Mouse (Mus musculus): Measurements from ENCODE around the gene Ell3.

The Ell3 gene

DNA sequence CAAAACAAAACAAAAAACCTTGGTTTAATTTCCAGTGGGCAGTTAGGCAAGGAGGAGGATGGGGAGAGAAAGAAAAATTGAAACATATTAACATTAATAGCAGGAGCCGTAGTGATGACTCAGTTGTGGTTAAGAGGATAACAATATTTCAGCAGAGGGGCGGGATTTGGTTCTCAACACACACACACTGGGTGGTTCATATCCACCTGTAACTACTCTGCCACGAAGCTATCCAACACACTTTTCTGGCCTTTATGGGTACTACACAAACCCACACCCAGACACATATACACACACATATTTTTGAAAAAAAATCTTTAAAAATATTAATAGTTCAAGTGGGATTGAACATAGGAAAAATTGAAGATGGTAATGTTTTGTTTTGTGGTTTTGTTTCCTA lies 2.9 kb upstream of the Ell3 start:
- DNase-seq, result no peak

GRCm38 (mm10) chr2:121446506-121446905 lies 2.4 kb upstream of the Ell3 start:
- no peak for DNase-seq

- DNase-seq, result no peak
Measured at GRCm38 (mm10) chr2:121445117-121445516, 1.0 kb upstream of the Ell3 start.

- DNase-seq, result no peak
Measured at GRCm38 (mm10) chr2:121443068-121443349, 1.1 kb downstream of the Ell3 start.

DNA sequence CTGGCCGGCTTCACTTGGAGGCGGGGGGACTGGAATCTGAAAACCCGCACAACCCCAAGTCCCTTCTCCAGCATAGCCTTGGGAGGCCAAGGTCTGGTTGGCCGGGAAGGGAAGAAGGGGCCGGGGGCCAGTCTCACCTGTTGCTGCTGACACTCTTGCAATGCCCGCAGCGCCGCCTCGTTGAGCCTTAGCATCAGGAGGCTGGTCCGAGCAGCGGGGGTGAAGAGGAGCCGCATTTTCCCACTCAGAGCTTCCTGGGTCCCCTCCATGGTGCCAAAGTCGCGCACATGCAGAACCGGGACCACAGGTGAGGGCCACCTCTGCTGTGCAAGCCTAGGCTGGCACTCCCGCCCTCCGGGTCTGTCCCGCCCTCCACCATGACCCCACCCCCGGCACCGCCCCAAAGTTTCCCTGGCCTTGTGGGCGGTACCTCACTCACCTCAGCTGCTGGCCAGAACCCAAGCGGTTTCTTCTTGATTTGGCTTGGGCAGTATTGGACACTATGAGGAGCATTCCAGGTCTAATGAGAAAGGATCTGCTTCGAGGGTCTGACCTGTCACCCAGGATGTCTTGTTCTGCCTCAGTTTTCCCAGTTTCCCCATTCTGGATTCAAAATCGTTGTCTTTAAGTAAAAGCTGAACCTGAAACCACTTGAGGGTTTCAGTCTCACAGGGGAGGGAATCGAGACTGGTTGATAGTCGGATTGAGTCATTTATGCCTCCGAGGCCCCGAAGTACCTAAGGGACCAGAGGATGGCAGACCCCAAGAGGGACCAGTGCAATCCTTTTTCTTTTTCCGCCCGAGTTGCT lies 1.6 kb downstream of the Ell3 start:
- peak; percentile 82 to 91 for DNase-seq

- DNase-seq, result no peak
Measured at GRCm38 (mm10) chr2:121441800-121442199, 2.3 kb downstream of the Ell3 start.

GRCm38 (mm10) chr2:121440834-121441605 lies 3.1 kb downstream of the Ell3 start:
- DNase-seq, result no peak

DNA sequence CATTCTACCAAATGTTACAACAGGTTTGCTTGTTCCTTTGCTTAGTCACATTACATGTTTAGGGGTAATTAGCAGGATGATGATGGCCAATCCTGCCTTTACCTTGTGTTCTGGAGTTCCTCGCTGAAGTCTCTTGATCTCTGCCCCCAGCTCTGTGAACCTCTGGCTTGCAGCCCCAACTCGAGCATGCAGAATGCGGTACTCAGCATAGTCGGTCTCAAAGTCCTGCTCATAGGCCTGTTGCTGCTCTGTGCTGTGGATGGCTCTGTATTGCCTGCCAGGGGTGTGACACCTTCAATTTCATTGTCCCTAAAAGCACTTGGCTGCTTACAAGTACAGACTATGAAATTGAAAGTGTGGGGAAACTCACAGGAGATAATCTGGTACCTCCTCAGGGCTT lies 4.3 kb downstream of the Ell3 start:
- peak; percentile 78 to 81 for DNase-seq

GRCm38 (mm10) chr2:121434854-121435253 lies 9.2 kb downstream of the Ell3 start:
- no peak for DNase-seq

GRCm38 (mm10) chr2:121425890-121426289 lies 18.2 kb downstream of the Ell3 start:
- no peak for DNase-seq

- no peak for DNase-seq
Measured at GRCm38 (mm10) chr2:121423166-121423565, 20.9 kb downstream of the Ell3 start.

GRCm38 (mm10) chr2:121418476-121418875 lies 25.6 kb downstream of the Ell3 start:
- DNase-seq, result no peak

DNA sequence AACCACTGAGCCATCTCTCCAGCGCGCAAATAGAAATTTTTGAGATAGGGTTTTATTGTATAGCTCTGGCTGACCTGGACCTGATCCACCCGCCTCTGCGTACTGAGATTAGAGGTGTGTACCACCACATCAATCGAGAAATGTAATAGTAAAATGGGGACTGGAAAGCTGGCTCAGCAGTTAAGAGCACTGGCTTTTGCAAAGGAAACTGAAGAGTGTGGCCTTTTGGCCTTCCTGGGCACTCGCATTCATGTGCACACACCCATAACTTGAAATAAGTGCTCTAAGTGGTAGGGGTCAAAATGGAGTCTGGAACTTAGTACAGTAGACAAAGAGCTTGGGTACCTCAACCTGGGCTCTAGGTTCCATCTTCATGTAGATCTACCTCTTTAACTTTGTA lies 27.7 kb downstream of the Ell3 start:
- no peak for DNase-seq

GRCm38 (mm10) chr2:121415591-121415990 lies 28.5 kb downstream of the Ell3 start:
- DNase-seq, result no peak

DNA sequence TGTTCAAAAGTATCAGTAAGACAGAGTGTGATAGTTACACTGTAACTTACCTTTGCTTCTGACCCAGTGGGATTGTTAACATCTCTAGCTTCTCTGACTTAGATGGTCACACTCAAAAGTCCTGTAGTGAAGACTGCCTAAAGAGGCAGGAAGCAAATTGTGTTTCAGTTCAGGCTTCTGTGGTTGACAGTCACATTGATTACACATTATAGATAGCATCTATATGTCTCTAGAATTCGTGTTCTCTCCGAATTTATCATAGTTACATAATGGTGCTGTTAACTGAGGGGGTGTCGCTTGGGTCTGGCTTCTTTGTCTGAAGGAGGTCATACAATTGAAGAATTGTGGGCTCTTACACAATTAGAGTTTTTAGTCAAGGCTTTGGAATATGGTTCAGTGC lies 29.0 kb downstream of the Ell3 start:
- DNase-seq, result no peak

DNA sequence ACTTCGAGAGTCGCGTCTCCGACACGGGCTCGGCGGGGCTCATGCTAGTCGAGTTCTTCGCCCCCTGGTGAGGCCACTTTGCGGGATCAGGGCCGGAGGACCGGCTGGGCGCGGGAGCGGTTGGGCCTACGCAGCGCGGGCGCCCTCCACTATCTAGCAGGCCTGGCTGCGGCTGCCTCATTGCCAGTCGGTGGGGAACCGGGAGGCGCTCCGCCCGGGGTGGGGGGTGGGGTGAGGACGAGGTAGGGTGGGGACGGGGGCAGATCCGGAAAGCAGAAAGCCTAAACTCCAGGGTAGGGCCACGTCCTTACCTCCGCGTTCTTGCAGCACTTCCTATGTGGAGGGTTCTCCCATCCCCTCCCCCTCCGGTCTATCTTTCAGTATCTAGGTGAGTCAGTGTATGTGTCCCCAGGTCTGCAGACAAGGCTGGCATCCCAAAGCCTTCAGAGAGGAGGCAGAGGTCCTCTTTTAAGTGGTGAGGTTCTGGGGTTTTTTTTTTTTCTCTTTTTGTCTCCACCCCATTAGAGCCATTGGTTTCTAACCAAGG lies 29.9 kb downstream of the Ell3 start:
- DNase-seq, result peak; percentile 17 to 35

GRCm38 (mm10) chr2:121413387-121414042 lies 30.6 kb downstream of the Ell3 start, which contains the start of the genes Pdia3 and Catsper2:
Gene Pdia3 (plus strand): TSS chr2:121413775.
Gene Catsper2 (minus strand): TSS chr2:121413792.
- peak; percentile 93 to 95 for DNase-seq

DNA sequence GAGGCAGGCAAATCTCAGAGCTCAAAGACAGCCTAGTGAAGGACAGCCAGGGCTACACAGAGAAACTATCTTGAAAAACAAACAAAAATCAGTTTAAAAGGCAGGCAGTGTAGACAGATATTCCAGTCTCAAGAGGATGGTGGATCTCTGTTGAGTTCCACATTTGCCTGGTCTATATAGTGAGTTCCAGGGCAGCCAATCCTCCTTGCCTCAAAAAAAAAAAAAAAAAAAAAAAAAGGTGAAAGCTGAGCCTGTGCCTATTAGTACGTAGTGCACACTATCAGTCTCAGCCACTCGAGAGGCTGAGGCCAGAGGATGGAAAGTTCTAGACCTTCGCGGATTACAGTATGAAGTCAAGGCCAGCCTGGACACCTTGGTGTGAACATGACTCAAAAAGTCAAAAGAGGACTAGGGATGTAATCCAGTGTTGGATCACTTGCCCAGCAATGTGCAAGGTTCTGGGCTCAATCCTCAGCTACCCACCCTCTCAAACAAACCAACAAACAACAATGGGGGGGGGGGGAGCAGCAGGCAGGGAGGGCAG lies 31.2 kb downstream of the Ell3 start:
- DNase-seq, result no peak

- peak; percentile 33 to 59 for DNase-seq
Measured at GRCm38 (mm10) chr2:121408160-121408559, 35.9 kb downstream of the Ell3 start.

DNA sequence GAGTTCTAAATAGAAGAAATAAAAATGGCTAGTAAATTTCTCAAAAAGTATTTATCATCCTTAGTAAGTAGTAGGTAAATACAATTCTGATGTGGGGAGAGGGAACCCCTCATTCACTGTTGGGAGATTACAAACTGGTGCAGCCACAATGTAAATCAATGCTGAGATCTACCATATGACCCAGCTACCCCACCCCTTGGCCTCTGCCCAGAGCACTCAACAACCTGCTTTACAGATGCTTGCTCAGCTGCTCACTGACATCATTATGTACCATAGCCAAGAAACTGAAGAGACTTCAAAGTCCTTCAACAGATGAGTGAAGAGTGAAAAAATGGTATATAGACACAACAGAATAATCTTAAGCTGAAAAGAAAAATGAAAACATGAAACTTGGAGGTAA lies 40.8 kb downstream of the Ell3 start:
- DNase-seq, result no peak

DNA sequence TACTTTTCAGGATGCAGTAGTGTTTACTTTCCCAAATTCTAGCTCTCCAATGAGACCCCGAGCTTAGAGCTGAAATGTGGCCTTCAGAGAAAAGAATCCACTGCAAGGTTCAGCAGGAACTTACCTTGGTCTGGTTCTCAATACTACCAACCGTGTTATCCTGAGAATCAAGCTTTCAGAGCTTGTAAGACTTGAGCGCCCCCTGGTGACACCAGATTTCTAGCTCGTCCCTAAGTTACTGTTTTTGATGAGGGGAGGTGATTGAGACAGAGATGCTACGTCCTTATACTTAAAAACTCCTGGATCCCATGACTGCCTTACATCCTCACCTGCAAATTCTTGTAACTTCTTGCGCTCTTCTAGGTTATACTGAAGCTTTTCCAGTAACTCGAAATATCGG lies 47.5 kb downstream of the Ell3 start:
- peak; percentile 40 to 87 for DNase-seq
